ENCODE assay signal across 16 mouse cellular contexts in the genomic region with DNA sequence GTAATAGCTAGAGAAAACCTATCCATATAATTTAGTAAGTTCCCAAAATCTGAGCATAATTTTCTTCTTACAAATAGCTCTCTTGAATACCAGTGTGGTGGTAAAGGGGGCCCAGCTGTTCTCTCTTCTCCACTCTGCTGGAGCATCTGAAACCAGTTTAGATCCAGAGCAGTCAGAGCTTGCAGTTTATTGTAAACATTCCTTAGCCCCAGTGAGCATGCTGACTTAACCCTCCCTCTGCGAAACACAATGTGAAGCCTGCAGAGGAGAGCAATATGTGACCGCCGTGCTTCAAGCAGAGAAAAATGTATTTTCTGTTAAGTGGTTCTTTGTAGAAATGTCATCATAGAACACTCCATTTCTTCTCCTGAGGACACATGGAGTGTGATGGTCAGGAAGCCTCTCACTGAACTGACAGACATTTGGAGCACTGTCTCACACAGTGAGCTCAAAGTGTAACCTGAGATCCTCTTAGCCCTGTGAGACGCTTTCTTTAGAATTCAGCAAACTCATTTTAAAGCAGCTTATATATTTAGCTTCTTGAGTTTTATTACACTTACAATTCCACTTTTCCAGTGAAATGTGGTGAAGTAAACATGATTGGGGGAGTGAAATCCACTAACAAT.
DNase-seq lines count a peak whose midpoint lies in the region; ATAC-seq and TF ChIP-seq lines count a peak whose summit lies in the region.
"Had no signal": no experiment of that assay in that cellular context is flagged by ENCODE, and none has a peak within 500 bp of the region (broad histone marks: within the 10 kb centered on the region; RNA-seq: fewer than 3 reads in every experiment).

No protein-coding gene starts in this region.

- H3K4me1 ChIP-seq in hindbrain, embryonic 14.5 days (replicated peaks; ENCODE audit: control insufficient read depth, insufficient read depth, low read length): no peaks in the 10 kb centered on the region
- 0 out of 2 replicates have a peak, but pooled peaks cover 4% of the 10 kb centered on the region for H3K4me1 ChIP-seq in hindbrain, embryonic 13.5 days (replicated peaks)
- peaks cover 13% of the 10 kb centered on the region for H3K4me1 ChIP-seq in embryonic facial prominence, embryonic 10.5 days
- peaks cover 8% of the 10 kb centered on the region; the same call in 1 of the 2 replicates for H3K4me1 ChIP-seq in limb, embryonic 12.5 days (replicated peaks)

- H3K36me3 ChIP-seq in hindbrain, embryonic 14.5 days (replicated peaks; ENCODE audit: control insufficient read depth, insufficient read depth): no peaks in the 10 kb centered on the region
- no peaks in the 10 kb centered on the region for H3K36me3 ChIP-seq in hindbrain, embryonic 13.5 days
- H3K36me3 ChIP-seq in embryonic facial prominence, embryonic 10.5 days (replicated peaks): no peaks in the 10 kb centered on the region
- H3K36me3 ChIP-seq in limb, embryonic 12.5 days: no peaks in the 10 kb centered on the region
- H3K36me3 ChIP-seq: hindbrain, embryonic 12.5 days; midbrain, embryonic 13.5 days; neural tube, embryonic 13.5 days had no signal

- peak; percentile 25 for DNase-seq in hindbrain, embryonic 14.5 days (ENCODE audit: low spot score)
- DNase-seq in brain, embryonic 14.5 days (ENCODE audit: low read depth): peak; percentile 44
- DNase-seq in embryonic facial prominence, embryonic 10.5 days (ENCODE audit: low spot score): peak; percentile 60
- no peak for DNase-seq in natural killer cell, adult 2 months (ENCODE audit: low spot score in 2 of 2)
- DNase-seq: adrenal gland, adult 8-10 months; B cell, adult 2 months; cerebellum, adult 9-11 months; layer of hippocampus, adult 9-11 months; retina, postnatal 1 day; thymus, postnatal 36 days had no signal

- no peak for TF ChIP-seq POLR2A in brain, embryonic 14.5 days (IDR thresholded peaks at IDR 0.05; ENCODE audit: borderline replicate concordance, extremely low read depth, insufficient read depth, insufficient read length, poor library complexity, severe bottlenecking)

- no peak for ATAC-seq in hindbrain, embryonic 14.5 days (ENCODE audit: low FRiP score)
- no peak for ATAC-seq in hindbrain, embryonic 13.5 days (ENCODE audit: low FRiP score)
- peak; percentile 81; the same call in 1 of the 2 replicates for ATAC-seq in limb, embryonic 12.5 days (ENCODE audit: insufficient number of reproducible peaks, insufficient read depth, low FRiP score, low TSS enrichment, low read depth)
- no peak for ATAC-seq in megakaryocyte progenitor cell, adult 5-6 weeks (replicated peaks; ENCODE audit: poor library complexity)
- ATAC-seq: midbrain, embryonic 13.5 days had no signal

- no peak overlapping the region for H3K4me2 ChIP-seq in hindbrain, embryonic 14.5 days (replicated peaks)
- no peak overlapping the region for H3K4me2 ChIP-seq in hindbrain, embryonic 13.5 days
- peak overlapping the region; percentile 44 for H3K4me2 ChIP-seq in limb, embryonic 12.5 days
- H3K4me2 ChIP-seq: hindbrain, embryonic 12.5 days; midbrain, embryonic 13.5 days; neural tube, embryonic 13.5 days had no signal

- WGBS in hindbrain, embryonic 14.5 days: 14% methylated on average over 4 of the region's 4 CpGs
- 17% methylated on average over 4 of the region's 4 CpGs for WGBS in hindbrain, embryonic 13.5 days
- WGBS in embryonic facial prominence, embryonic 10.5 days: 7% methylated on average over 4 of the region's 4 CpGs
- 4% methylated on average over 4 of the region's 4 CpGs for WGBS in limb, embryonic 12.5 days

- no peak overlapping the region for H3K27ac ChIP-seq in hindbrain, embryonic 14.5 days
- H3K27ac ChIP-seq in hindbrain, embryonic 13.5 days: no peak overlapping the region
- H3K27ac ChIP-seq in embryonic facial prominence, embryonic 10.5 days (replicated peaks): peak overlapping the region; percentile 67
- peak overlapping the region; percentile 80 for H3K27ac ChIP-seq in limb, embryonic 12.5 days
- H3K27ac ChIP-seq: hindbrain, embryonic 12.5 days; midbrain, embryonic 13.5 days; neural tube, embryonic 13.5 days had no signal

- H3K9me3 ChIP-seq in hindbrain, embryonic 14.5 days (ENCODE audit: control insufficient read depth, low read length): no peaks in the 10 kb centered on the region
- H3K9me3 ChIP-seq in hindbrain, embryonic 13.5 days: no peaks in the 10 kb centered on the region
- H3K9me3 ChIP-seq in embryonic facial prominence, embryonic 10.5 days: no peaks in the 10 kb centered on the region
- no peaks in the 10 kb centered on the region for H3K9me3 ChIP-seq in limb, embryonic 12.5 days
- H3K9me3 ChIP-seq: hindbrain, embryonic 12.5 days; midbrain, embryonic 13.5 days; neural tube, embryonic 13.5 days had no signal

- no peak overlapping the region for H3K4me3 ChIP-seq in hindbrain, embryonic 14.5 days (replicated peaks; ENCODE audit: low read length)
- H3K4me3 ChIP-seq in hindbrain, embryonic 13.5 days: no peak overlapping the region
- 0 out of 2 replicates have a peak overlapping the region, but pooled peaks have one; percentile 17 for H3K4me3 ChIP-seq in embryonic facial prominence, embryonic 10.5 days
- H3K4me3 ChIP-seq in limb, embryonic 12.5 days (replicated peaks): no peak overlapping the region
- H3K4me3 ChIP-seq: hindbrain, embryonic 12.5 days; midbrain, embryonic 13.5 days; neural tube, embryonic 13.5 days had no signal

- no peak for TF ChIP-seq CTCF in brain, embryonic 14.5 days (IDR thresholded peaks at IDR 0.05; ENCODE audit: borderline replicate concordance, extremely low read depth, insufficient read depth, insufficient read length)

- H3K9ac ChIP-seq in hindbrain, embryonic 14.5 days: no peak overlapping the region
- H3K9ac ChIP-seq in hindbrain, embryonic 13.5 days: no peak overlapping the region
- no peak overlapping the region for H3K9ac ChIP-seq in limb, embryonic 12.5 days (replicated peaks)
- H3K9ac ChIP-seq: hindbrain, embryonic 12.5 days; midbrain, embryonic 13.5 days; neural tube, embryonic 13.5 days had no signal

- H3K27me3 ChIP-seq in hindbrain, embryonic 14.5 days (ENCODE audit: control insufficient read depth, insufficient read depth, low read length): no peaks in the 10 kb centered on the region
- no peaks in the 10 kb centered on the region for H3K27me3 ChIP-seq in hindbrain, embryonic 13.5 days
- H3K27me3 ChIP-seq in embryonic facial prominence, embryonic 10.5 days (replicated peaks; ENCODE audit: low read depth, poor library complexity, severe bottlenecking): no peaks in the 10 kb centered on the region
- no peaks in the 10 kb centered on the region for H3K27me3 ChIP-seq in limb, embryonic 12.5 days
- H3K27me3 ChIP-seq: hindbrain, embryonic 12.5 days; midbrain, embryonic 13.5 days; neural tube, embryonic 13.5 days had no signal

Comparison
In these comparisons a context has a peak if more than half of its experiments do, and no peak if none do; other contexts are left out.
1. DNase-seq: peak in hindbrain, embryonic 14.5 days (single experiment), brain, embryonic 14.5 days (single experiment) and embryonic facial prominence, embryonic 10.5 days (single experiment); none in natural killer cell, adult 2 months (0 of 2).
2. H3K27ac ChIP-seq: peak in embryonic facial prominence, embryonic 10.5 days (single experiment) and limb, embryonic 12.5 days (single experiment); none in hindbrain, embryonic 14.5 days (single experiment) and hindbrain, embryonic 13.5 days (single experiment).